Mouse (Mus musculus): ENCODE results near the gene Brdt. TPM values are rescaled to one million over a fixed set of nuclear protein-coding genes. Genes with fewer than 3 reads are reported as not detected.

The Brdt gene
- not detected for polyA plus RNA-seq (2017; shearing (Covaris generic))

DNA sequence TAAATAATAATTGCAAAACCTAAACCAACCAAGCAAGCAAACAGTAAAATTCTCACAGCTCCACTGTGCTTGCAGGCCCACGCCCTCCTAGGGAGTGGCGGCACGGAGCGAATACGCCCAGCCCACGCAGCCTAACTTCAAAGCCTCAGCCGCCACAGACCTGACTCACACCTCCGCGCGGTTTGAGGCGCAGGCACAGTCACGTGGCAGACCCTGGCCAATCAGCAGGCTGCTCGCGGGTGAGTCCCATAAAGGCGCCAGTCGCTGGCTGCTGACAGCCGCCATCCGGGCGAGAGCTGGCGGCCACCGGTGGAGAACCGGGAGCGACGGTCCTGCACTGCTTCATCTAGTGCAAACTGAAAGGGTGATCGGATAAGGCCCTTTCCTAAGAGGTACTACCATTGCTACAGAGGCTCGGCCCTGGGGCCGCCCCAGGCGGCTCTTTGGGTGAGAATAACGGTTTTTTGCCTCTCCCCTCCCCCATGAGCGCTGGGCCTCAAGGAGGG is at the start of gene Brdt:
Gene Brdt, plus strand, starts transcription at position 244 of the 506 bp plus-strand sequence.

DNA sequence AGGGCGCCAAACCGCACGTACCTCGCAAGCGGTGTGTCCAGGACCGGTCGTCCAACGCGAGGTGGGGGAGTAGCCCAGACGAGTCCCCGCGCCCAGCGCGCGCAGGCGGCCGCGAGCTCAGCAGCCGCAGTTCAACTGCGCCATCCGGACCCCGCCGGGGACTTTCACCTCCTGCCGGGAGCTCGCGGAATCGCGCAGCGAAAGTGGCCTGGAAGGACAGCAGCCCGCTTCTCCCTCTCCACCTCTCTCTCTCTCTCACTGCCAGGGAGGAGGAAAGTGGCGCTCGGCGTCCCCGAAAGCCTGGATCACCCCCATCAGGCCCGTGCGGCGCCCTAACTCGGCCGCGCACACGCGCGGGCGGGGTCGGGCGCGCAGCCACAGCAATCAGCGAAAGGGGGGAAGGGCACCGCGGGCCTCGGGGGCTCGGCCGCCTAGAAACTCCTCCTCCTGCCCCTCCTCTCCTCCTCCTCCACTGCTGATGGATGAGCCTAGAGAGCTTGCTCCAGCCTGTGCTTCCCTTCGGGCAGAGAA is 41.7 kb upstream of the Brdt start, which contains the start of gene Tgfbr3:
Gene Tgfbr3, minus strand, starts transcription at position 396 of the 531 bp plus-strand sequence.

DNA sequence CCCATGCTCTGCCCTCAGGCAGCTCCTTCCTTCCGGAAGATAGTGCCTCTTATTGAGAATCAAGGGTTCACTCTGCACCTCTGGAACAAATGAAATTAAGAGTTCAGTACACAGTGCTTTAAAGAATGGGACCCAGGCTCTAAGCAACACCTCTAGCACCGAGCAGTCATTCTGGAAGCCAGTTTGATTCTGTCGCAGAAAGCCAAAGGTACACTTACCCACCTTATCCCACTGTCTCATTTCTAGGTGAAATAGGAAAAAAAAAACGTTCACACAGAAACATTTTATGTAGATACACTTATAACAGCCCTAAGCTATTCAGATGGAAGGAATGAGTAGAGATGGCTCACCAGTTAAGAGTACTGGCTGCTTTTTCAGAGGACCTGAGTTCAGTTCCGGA is 71.5 kb downstream of the Brdt start, which contains the start of gene Ephx4:
Gene Ephx4, plus strand, starts transcription at position 301 of the 400 bp plus-strand sequence.

GRCm38 (mm10) chr5:107431249-107431648 is 100.3 kb downstream of the Brdt start, which contains the start of gene Lpcat2b:
TSS of gene Lpcat2b (plus strand) at chr5:107431549.

Other genes starting within 250 kb of the Brdt start
- 10.0 TPM for gene Tgfbr3, start 41.5 kb upstream of the Brdt start, polyA plus RNA-seq (2017; shearing (Covaris generic))
- gene Ephx4, start 71.6 kb downstream of the Brdt start, polyA plus RNA-seq (2017; shearing (Covaris generic)) = not detected
- not detected for gene Lpcat2b, start 100.4 kb downstream of the Brdt start, polyA plus RNA-seq (2017; shearing (Covaris generic))
- gene Btbd8, start 106.8 kb downstream of the Brdt start, polyA plus RNA-seq (2017; shearing (Covaris generic)) = 3.5 TPM
- gene Gm42669, start 176.5 kb downstream of the Brdt start, polyA plus RNA-seq (2017; shearing (Covaris generic)) = not detected
- 0.59 TPM for gene 1700028K03Rik, start 203.6 kb downstream of the Brdt start, polyA plus RNA-seq (2017; shearing (Covaris generic))